Mouse (Mus musculus) adrenal gland, postnatal 14 days (tissue): ENCODE measurements at regions not wholly inside any gene's neighbourhood (a gene's known extent, or its start where the extent isn't known, plus 50 kb on each side); places are given as distances from the start of the nearest gene placed in this dataset.
"Not testable (repeated sequence)": the region's sequence is repeated elsewhere in the genome, so short reads cannot be mapped to it uniquely, and the experiment has no call there.

Source experiments
- DNase-seq: peaks from one replicate; pipeline ENCODE4 v3.0.0; 2021; ENCODE audit warnings: mixed read lengths

GRCm38 (mm10) chr2:48315306-48315705, 498.6 kb upstream of the Acvr2a start:
- no peak for DNase-seq

- no peak for DNase-seq
Measured at GRCm38 (mm10) chr2:48316180-48316889, 497.6 kb upstream of the Acvr2a start.

GRCm38 (mm10) chr2:48317821-48318220, 496.1 kb upstream of the Acvr2a start:
- no peak for DNase-seq

GRCm38 (mm10) chr2:48318384-48319030, 495.4 kb upstream of the Acvr2a start:
- no peak for DNase-seq

- DNase-seq = no peak
Measured at GRCm38 (mm10) chr2:48321471-48321870, 492.4 kb upstream of the Acvr2a start.

- no peak for DNase-seq
Measured at GRCm38 (mm10) chr2:48322278-48322677, 491.6 kb upstream of the Acvr2a start.

- DNase-seq = no peak
Measured at GRCm38 (mm10) chr2:48328204-48328603, 485.7 kb upstream of the Acvr2a start.

- DNase-seq = peak; percentile 10
Measured at GRCm38 (mm10) chr2:48332783-48333182, 481.1 kb upstream of the Acvr2a start.

- no peak for DNase-seq
Measured at GRCm38 (mm10) chr2:48348021-48348420, 465.9 kb upstream of the Acvr2a start.

- DNase-seq = no peak
Measured at GRCm38 (mm10) chr2:48349794-48350193, 464.1 kb upstream of the Acvr2a start.

- no peak for DNase-seq
Measured at GRCm38 (mm10) chr2:48350206-48350605, 463.7 kb upstream of the Acvr2a start.

GRCm38 (mm10) chr2:48371572-48371971, 442.3 kb upstream of the Acvr2a start:
- DNase-seq = not testable (repeated sequence)

GRCm38 (mm10) chr2:48373086-48373485, 440.8 kb upstream of the Acvr2a start:
- no peak for DNase-seq

- DNase-seq = no peak
Measured at GRCm38 (mm10) chr2:48374302-48374701, 439.6 kb upstream of the Acvr2a start.

GRCm38 (mm10) chr2:48378160-48378559, 435.7 kb upstream of the Acvr2a start:
- DNase-seq = no peak

- no peak for DNase-seq
Measured at GRCm38 (mm10) chr2:48378749-48379148, 435.2 kb upstream of the Acvr2a start.

- no peak for DNase-seq
Measured at GRCm38 (mm10) chr2:48380140-48380539, 433.8 kb upstream of the Acvr2a start.

- DNase-seq = no peak
Measured at GRCm38 (mm10) chr2:48380786-48381185, 433.1 kb upstream of the Acvr2a start.

- no peak for DNase-seq
Measured at GRCm38 (mm10) chr2:48381481-48382075, 432.3 kb upstream of the Acvr2a start.

GRCm38 (mm10) chr2:48398504-48398903, 415.4 kb upstream of the Acvr2a start:
- DNase-seq = no peak

- no peak for DNase-seq
Measured at GRCm38 (mm10) chr2:48399191-48399590, 414.7 kb upstream of the Acvr2a start.

GRCm38 (mm10) chr2:48402813-48403212, 411.1 kb upstream of the Acvr2a start:
- no peak for DNase-seq

- no peak for DNase-seq
Measured at GRCm38 (mm10) chr2:48404460-48404859, 409.4 kb upstream of the Acvr2a start.

- no peak for DNase-seq
Measured at GRCm38 (mm10) chr2:48407876-48408275, 406.0 kb upstream of the Acvr2a start.
